Mouse (Mus musculus) mouse embryonic stem cell (cell line): ENCODE data around the gene Fam180a.
"Not testable (repeated sequence)": the region's sequence is repeated elsewhere in the genome, so short reads cannot be mapped to it uniquely, and the experiment has no call there.

ENCODE experiments used
- in situ Hi-C, 2 experiments: fragments of 300-500 bp; cut with MboI; formaldehyde crosslinking; loops; 1 replicate in 1 of 2; 3 replicates in 1 of 2; pipeline ENCODE4 v1.14.3; 2019 to 2020; ENCODE audit warnings: low sequenced_read_pairs in 2 of 2, low pct_unique_long_range_greater_than_20kb in 1 of 2, mixed read lengths in 1 of 2; ENCODE audit not compliant: unreplicated experiment in 1 of 2

The Fam180a gene

DNA sequence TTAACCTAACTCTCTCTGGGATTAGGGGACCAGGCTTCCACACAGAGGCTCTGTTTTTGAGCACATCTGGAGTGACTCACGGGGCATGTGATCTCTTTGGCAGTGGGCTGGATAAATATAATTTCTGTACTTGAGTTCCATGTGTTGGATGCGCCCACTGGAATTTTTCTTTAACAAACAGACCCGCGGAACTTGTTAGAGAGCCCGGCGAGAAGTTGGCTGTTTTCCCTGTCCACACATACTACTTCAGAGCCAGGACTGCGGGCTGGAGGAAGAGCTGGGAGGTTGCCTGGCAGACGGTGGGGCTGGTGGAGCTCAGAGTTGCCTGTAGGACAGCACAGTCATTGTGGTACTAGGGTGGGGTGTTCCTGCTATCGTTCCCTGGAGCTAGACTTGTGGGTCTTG lies at the start of gene Fam180a:
Fam180a (minus strand) TSS at position 31 of the 405 bp plus-strand sequence.
- in situ Hi-C loops = no loop called here

DNA sequence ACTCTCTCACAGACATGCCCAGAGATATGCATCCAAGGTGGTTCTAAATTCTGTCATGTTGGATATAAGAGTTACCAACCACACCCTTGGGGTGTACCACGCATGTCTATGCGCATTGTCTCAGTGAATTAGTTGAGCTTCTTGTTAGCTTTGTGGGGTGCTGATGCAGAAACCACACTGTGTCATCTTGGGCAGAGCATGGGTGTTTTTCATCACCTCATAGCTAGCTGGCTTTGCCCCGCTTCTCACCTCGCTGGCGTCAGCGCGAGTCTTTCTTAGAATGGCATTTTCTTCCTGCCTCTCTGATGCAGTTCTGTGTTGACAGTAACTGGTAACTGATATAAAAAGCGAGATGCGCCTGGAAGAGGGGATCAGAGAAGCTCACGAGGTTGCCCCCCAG lies 48.1 kb upstream of the Fam180a start:
- in situ Hi-C loops = no loop called here

DNA sequence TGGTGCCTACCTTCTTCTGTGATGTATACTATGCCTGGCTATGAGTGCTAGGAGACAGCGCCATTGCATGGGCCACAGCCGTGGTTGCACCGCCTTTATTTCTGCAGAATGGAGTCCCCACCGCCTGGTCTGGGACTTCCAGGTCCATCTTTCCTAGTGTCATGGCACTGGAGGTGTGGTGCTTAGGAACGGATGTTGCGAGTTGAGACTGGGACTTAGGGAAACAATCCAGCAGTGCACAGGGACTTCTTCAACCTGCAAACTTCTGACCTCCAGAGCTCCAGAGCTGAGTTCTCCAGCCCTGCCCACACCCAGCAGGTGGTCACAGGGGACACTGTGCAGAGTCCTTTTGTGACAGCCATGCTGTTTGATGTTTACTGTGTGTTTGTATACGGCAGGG lies 44.4 kb upstream of the Fam180a start:
- in situ Hi-C loops = no loop called here

DNA sequence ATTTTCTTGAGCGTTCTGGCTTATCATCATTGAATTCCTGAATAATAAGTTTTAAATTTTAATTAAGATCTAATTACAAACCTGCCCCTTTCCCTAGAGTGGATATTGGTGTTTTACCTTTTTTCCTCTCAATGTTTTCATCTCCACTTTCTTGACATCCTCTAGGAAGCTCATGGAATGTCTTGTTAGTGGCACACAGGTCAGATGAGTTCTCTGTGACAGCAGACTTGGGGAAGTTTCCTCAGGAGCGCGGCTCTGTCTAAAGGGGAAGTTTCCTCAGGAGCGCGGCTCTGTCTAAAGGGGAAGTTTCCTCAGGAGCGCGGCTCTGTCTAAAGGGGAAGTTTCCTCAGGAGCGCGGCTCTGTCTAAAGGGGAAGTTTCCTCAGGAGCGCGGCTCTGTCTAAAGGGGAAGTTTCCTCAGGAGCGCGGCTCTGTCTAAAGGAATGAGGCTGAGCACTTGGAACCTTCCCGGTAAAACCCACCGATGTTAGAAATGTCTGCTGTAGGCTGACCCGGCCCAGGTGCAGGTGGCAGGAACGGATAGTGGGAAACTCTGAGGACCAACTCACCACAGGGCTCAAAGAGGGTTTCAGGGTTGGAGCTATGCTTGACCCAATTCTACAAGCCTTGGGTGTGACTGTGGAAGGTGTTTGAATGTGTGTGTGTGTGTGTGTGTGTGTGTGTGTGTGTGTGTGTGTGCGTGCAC lies 43.8 kb upstream of the Fam180a start:
- in situ Hi-C loops = not testable (repeated sequence)

DNA sequence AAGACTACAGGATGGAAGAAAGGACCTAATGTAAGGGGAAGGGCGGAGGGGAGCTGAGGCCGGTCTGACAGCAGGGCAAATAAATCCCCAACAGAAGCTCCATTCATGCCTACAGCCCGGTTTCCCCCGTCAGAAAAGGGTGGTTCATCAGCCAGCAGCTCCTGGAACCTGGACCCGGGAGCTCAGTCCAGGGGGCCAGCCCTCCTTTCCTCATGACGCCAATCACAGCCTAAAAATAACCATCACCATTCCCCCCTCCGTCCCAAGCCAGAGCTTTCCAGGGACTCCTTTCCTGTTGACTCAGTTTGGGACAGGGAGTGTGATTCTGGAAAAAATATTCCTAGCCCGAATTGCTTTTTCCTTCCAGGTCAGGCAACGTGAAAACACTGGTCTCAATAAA lies 36.7 kb upstream of the Fam180a start:
- in situ Hi-C loops = no loop called here

DNA sequence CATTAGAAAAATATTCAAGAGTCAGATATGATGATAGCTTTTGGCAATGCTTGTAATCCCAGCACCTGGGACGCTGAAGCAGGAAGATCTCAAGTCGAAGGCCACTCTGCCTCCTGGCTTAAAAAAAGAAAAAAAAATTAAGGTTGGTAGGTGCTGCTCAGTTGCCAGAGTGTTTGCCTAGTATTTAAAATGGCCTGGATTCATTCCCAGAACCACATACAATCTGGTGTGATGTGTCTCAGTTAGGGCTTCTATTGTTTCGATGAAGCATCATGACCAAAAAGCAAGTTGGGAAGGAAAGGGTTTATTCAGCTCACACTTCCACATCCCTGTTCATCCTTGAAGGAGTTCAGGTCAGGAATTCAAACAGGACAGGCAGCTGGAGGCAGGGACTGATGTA lies 29.4 kb upstream of the Fam180a start:
- in situ Hi-C loops = no loop called here

DNA sequence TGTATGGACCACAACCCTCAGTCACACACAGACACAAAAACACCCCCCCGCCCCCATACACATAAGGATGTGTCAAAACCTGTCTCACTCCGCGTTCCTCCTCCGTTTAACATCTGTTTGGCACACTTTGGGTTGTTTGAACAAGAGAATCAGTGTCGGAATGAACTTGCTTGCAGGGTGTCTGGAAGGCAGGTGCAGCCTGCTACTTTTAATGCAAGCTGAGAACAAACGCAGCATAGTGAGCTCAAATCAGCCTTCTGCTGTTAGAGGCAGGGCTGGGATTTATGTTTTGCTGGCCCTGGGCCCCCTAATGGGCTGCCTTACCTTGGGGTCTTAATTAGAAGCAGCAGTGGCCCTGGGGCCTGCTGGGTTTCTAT lies 28.7 kb upstream of the Fam180a start:
- in situ Hi-C loops = no loop called here

DNA sequence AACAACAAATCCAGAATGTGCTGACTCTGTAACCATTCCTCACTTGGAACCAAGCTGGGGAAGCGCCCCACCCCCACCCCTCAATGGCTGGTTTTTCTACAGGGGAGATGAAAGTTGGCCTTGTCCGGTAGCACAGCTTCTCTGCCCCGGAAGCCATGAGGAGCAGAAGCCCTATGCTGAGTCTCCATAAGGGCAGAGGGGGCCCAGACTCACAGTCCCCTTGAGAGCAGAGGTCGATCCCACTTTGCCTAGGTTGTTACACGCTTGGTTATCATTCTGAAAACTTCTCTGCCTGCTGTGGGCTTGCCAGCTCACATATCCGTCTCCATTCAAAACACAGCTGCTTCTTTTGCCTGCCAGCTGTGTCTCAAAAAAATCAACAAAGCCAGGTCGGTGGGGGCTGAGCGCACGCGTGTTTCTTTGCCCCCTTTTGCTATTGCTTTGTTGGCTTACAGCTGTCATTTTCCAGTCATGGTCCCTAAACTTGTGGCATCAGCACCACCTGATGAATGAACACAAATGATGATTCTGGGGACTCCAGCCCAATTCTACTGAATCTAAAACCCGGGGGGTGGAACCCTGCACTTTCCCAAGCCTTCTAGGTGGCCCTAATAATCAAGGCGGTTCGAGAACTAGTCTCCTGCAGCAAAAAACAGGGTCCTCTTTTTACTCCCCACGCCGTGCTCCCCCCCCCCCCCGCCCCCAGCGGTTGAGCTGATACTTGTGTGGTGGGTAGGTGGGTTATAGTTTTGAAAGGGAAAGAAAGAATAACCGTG lies 28.1 kb upstream of the Fam180a start:
- in situ Hi-C loops = no loop called here

DNA sequence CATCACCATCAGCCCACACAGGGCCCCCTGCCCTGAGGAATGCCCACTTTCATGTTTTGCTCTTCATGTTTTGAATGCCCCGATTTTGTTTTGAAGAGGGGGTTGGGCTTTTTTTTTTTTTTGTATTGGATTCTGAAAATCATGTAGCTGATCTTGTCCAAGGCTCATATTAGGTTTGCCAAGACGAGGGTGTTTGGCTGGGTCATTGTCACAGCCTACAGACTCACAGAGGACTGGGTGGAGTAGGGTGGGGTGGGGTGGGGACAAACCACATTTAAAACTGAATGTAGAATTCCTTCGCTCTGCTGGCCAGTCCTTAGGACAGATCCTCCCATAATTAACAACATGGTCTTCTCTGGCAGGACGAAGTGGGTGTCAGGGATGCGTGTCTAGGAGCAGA lies 27.5 kb upstream of the Fam180a start:
- in situ Hi-C loops = no loop called here

DNA sequence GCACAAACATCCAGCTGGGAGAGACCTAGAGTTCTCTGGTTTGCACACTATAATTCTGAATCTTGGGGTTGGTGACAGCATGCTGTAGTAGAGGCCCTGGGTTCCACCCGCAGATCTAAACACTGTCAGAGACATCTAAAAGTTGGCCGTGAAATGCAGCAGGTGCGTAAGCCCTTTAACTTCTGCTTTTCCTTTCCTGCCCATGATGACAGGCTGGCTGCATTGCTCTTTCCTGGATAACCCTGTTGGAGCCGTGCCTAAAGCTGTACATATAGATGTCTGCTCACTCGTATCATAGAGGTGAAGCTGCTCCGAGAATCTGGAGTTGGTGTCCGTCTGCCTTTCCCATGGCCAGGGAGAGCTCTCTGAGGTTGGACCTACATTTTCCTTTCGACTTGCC lies 26.9 kb upstream of the Fam180a start:
- in situ Hi-C loops = no loop called here

DNA sequence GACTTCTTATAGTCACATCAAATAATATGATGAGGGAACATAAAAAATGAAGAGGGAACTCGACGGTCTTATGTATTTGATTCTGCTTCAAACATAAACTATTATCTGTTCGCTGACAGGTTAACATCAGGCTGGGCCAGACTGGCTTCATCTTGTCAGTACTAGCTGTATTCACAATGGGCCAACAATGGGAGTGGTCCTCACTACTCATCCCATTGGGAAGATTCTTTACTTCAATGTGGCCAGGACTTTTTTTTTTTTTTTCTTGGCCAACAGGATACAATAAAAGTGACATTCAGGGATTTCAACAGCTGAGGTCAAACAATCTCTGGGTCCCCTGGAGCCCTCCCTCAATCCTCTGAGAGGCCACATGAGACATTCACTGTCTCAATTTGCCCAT lies 25.9 kb upstream of the Fam180a start:
- in situ Hi-C loops = no loop called here

DNA sequence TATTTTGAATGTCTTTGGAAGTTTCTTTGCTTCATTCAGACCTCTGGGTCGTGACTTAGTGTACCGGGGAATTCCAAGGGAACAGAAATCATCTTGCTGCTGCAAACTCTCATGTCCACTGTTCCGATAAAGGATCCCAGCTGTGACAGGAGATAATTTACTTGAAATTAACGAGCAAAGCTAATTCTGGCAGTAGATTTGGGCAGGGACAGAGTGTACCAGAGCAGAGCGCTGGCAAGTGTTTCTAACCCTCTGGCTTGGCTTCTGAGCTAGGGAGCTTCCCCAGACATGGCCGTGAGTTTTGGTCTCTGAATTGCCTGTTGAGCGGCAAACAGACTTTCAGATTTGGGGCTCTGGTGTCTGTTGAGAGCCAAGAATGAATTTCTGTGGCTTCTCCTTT lies 23.8 kb upstream of the Fam180a start:
- in situ Hi-C loops = no loop called here

DNA sequence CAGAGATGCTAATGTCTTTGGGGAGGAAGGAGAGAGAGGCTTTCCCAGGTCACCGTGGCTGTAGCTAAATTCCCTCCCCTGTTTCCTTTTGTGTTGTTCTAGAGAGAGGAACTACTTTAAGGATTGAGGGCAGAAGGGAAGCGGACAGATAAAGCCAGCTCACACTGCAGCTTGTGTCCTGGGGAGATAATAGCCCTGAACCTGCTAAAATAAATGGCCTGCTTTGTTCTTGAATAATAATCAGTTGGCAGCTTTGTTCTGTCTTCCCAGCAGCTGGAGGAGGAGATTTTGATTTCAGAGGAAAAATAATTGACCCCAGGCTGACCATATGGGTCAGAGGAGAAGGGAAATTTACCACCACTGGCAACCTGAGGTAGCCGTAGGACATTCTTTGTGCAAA lies 12.7 kb upstream of the Fam180a start:
- in situ Hi-C loops = no loop called here

DNA sequence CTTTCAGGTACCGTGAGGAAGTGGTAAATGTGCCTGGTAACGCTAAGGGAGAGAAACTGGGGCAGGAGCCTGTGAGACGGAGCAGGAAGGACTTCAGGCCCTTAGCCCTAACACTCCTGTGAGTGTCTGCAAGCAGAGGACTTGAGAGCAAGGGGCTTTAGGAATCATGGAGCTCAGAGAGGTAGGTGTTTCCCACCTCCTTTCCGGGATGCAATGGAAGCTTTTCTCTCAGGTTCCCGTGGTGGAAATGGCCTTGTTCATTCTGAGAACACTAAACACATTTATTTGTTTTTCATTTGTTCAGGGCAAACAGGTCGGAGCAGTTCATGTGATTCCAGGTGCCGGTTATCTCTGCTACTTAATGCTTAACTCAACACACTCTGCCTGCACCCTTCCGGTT lies 11.9 kb upstream of the Fam180a start:
- in situ Hi-C loops = no loop called here

DNA sequence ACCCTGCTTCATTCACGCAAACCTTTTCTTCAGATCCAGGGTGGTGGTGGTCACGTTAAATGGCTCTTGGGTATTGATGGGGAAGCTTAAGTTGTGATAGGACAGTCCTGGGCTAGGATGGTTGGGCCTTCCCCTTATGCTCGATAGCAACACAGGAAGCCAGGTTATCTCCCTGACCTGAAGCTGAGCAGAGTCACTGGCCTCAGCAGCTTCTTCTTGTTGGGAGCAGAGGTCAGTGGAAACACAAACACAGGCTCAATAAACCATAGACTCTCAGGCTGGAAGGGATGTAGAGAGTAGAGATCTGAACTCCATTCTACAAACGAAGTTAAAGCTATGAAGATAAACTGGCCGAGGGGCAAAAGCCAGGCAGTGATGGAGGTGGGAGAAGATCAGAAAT lies 9.5 kb upstream of the Fam180a start:
- in situ Hi-C loops = no loop called here

DNA sequence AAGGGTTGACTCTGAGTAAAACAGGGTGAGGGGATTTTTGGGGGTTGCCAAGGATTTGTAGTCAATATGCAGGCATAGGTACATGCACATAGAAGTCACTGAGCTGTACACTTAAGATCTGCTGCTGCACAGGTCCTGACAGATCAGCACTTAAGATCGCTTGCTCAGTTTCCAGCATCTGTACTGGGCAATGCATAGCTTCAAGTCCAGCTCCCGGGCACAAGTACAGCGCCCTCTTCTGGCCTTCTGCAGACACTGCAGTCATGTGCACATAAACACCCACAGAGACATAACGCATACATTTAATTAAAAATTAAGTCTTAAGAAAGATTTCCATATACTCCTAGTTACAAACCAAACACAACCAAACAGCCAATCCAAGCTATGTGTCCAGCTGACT lies 8.3 kb upstream of the Fam180a start:
- in situ Hi-C loops = no loop called here

DNA sequence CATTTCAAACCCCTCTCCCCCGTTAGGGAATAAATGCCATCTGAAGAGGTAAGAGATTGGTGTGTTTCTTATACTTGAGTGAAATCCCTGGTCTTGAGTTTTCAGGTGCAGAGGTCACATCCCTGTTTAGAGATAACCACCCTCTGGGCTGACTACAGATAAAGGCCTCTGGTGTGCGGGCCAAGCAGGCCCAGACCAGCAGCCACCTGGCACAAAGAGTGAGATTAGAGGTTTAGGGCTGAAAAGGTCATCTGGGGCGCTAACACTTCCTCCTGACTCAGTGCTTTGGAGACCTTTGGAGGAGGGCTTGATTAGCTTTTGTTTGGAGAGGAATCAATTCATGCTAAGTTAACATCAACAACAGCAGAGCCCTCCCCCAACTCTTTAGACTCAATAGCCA lies 7.7 kb upstream of the Fam180a start:
- in situ Hi-C loops = no loop called here

DNA sequence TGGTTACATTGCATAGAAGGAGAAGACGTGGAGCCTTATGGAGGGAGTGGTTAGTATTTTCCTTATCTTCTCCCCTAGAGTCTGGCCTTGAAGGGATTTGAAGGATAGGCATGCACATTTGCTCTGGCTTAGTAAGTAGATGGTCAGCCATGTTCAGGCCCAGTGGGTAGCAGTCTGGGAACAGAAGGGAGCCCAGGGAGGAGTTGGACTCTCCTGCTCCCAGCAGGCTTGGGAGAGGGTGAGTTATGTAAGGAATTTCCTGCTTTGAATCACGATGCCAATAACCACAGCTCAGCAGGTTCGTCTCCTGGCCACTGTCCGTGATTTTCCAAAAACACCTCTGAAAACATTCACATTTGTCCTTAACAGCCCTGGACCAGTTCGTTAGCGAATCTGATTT lies 4.9 kb upstream of the Fam180a start:
- in situ Hi-C loops = no loop called here

DNA sequence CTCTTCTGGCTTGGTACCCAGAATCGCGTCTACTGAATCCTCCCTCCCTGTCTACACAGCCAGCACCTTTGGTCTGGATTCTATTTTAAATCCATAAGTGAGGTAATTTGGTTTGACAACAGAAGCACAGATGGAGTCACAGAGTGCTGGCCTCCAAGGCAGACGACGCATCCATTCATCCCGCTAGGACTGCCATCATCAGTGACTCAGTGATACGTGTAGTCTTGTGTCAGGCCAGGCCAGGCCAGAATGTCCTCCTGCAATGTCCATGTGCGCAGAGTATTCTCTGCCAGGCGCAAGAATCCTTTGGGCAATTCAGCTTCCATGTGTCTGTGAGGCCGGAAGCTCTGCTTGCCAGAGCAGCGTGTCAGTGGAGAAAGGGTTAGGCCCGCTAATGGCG lies 4.0 kb upstream of the Fam180a start:
- in situ Hi-C loops = no loop called here

DNA sequence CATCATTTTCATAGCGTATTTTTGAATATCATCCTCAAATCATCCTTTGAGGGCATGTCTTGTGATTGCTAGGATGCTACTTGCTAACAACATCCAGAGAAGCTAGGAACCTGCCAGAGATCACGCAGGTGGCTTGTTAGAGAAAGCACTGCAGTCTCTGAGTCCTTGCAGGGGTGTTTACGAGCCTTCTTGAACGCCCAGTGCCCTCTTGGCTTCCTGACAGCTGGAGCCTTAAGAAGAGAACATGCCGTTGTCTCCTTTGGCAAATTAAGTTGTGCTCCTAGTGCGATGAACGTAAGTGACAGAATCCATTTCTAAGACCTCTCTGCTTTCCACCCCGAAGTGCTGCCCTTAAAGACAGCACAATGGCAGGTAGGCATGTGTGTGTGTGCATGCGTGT lies 1.6 kb downstream of the Fam180a start:
- in situ Hi-C loops = no loop called here
